Mouse (Mus musculus) C2C12 (cell line): ENCODE measurements around the gene Helz.

Experiments
- CEBPB ChIP-seq: IDR thresholded peaks from one replicate; pipeline ENCODE4 v1.6.1; 2011; ENCODE audit warnings: low read depth, mild to moderate bottlenecking, control low read depth, moderate library complexity
- CTCF ChIP-seq: IDR thresholded peaks from one replicate; pipeline ENCODE4 v1.5.1; 2011; ENCODE audit not compliant: control insufficient read depth, insufficient read depth, insufficient read length
- FOSL1 ChIP-seq: IDR thresholded peaks from one replicate; pipeline ENCODE4 v1.8.0; 2011; ENCODE audit warnings: mild to moderate bottlenecking, low read length; ENCODE audit not compliant: poor library complexity, insufficient read depth, severe bottlenecking
- MAX ChIP-seq: IDR thresholded peaks from one replicate; pipeline ENCODE4 v1.6.1; 2011; ENCODE audit warnings: mild to moderate bottlenecking, control low read depth
- MYOD1 ChIP-seq: IDR thresholded peaks from one replicate; pipeline ENCODE4 v1.6.1; 2011; ENCODE audit warnings: low read depth; ENCODE audit not compliant: control insufficient read depth, insufficient read length
- MYOG ChIP-seq: IDR thresholded peaks from one replicate; pipeline ENCODE4 v1.6.1; 2011; ENCODE audit not compliant: control insufficient read depth, insufficient read length; ENCODE audit errors: extremely low read depth
- USF1 ChIP-seq: IDR thresholded peaks from one replicate; pipeline ENCODE4 v1.6.1; 2011; ENCODE audit warnings: low read depth, mild to moderate bottlenecking, control low read depth, moderate library complexity

DNA sequence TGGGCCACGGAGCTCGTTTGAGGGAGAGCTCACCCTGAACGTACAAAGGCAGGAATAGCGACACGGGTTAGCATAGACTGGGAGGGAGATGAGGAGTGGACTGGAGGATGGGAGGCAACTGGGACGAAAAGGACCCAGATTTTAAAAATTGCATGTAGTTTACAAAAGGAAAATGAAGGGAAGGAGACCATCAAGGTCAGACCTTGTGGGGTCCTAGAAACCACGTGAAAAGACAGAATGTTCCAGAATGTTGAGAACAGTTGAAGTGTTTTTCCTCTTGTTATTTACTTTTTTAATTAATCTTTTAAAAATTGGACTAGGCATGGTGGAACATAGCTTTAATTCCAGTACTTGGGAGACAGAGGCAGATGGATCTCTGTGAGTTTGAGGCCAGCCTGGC lies 173.3 kb downstream of the Helz start:
- TF ChIP-seq CTCF (no peak), USF1 (no peak), MYOD1 (no peak), MYOG (no peak), MAX (no peak), CEBPB (no peak), FOSL1 (no peak)
